Mouse (Mus musculus): ENCODE data around the gene Acsf2. TPM values are rescaled to one million over a fixed set of nuclear protein-coding genes. Genes with fewer than 3 reads are reported as not detected.
A peak's percentile ranks its signal among the peaks of the same experiment; 100 is the strongest.

Acsf2 gene
- polyA plus RNA-seq, 1 experiment from 2014 or later: 2.0 TPM

DNA sequence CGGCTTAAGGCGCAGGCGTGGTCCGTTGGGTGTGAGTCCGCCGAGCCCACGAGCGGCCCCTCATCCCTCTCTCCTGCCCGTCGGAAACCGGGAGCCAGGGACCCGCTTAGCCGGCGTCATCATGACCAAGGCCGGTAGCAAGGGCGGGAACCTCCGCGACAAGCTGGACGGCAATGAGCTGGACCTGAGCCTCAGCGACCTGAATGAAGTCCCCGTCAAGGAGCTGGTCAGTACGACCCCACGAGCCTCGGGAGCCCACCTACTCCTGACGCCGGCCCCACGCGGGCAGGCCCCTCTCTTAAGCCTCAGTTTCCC is 28.2 kb upstream of the Acsf2 start:
- H3K9ac ChIP-seq (replicated peaks; ENCODE audit: low read length): peak overlapping the region; percentile 84
- peak overlapping the region; percentile 95 for H3K4me2 ChIP-seq (ENCODE audit: low read length)
- peaks cover 10% of the 10 kb centered on the region for H3K4me1 ChIP-seq (ENCODE audit: control insufficient read depth, insufficient read depth, low read length)
- WGBS: under 1% methylated on average over 28 of the region's 28 CpGs
- DNase-seq: no peak
- peaks cover 32% of the 10 kb centered on the region for H3K36me3 ChIP-seq (ENCODE audit: control insufficient read depth, insufficient read depth, low read length)
- H3K27me3 ChIP-seq (ENCODE audit: control insufficient read depth, insufficient read depth, low read length): no peaks in the 10 kb centered on the region
- peak overlapping the region; percentile 96 for H3K4me3 ChIP-seq (replicated peaks; ENCODE audit: low read depth, low read length)
- H3K9me3 ChIP-seq (ENCODE audit: control insufficient read depth, low read length): no peaks in the 10 kb centered on the region
- peak overlapping the region; percentile 55; the same call in 1 of the 2 replicates for H3K27ac ChIP-seq (replicated peaks; ENCODE audit: low read depth, low read length)
- ATAC-seq (ENCODE audit: low FRiP score, low TSS enrichment): no peak; the same call in 1 of the 2 replicates

DNA sequence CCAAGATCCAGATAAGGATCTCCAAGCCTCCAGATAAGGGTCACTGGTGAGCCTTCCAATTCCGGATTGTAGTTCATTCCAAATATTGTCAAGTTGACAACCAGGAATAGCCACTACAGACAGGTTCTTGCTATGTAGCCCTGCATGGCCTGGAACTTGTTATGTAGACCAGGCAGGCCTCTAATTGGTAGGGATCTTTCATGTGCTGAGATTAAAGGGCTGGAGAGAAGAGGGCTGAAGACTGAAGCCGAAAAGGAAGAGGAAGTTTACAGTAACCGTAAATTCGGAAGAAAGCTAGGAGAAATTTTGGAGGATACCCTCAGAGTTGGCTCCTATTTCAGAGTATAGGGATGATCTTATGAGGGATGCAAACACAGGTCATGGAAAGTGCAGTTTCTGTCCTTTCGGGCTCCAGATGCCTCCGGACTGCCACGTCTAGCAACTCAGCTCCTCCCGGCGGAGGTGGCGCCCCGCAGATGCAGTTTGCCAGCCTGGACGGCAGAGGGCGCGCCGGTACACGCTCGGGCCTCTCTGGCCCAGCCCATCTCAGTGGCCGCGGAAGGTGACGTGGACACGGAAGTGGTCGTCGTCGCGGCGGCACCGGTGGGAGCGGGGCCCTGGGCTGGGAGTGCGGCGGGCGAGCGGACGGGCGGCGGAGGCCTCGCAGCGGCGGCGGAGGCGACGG is 27.7 kb upstream of the Acsf2 start, which contains the start of gene Lrrc59:
TSS of gene Lrrc59 (plus strand) at position 569 of the 685 bp plus-strand sequence.
- peak within 1 kb of the TSS; percentile 95 for H3K4me2 ChIP-seq (ENCODE audit: low read length)
- H3K36me3 ChIP-seq (ENCODE audit: control insufficient read depth, insufficient read depth, low read length): peaks cover 27% of the 10 kb centered on the region
- peaks cover 10% of the 10 kb centered on the region for H3K4me1 ChIP-seq (ENCODE audit: control insufficient read depth, insufficient read depth, low read length)
- DNase-seq (peak; percentile 96), ATAC-seq (ENCODE audit: low FRiP score, low TSS enrichment) (peak; percentile 89)
- no peaks in the 10 kb centered on the region for H3K9me3 ChIP-seq (ENCODE audit: control insufficient read depth, low read length)
- H3K27me3 ChIP-seq (ENCODE audit: control insufficient read depth, insufficient read depth, low read length): no peaks in the 10 kb centered on the region
- WGBS: 6% methylated on average over 41 of the region's 41 CpGs
- peak within 1 kb of the TSS; percentile 84 for H3K9ac ChIP-seq (replicated peaks; ENCODE audit: low read length)
- H3K4me3 ChIP-seq (replicated peaks; ENCODE audit: low read depth, low read length): peak within 1 kb of the TSS; percentile 96
- H3K27ac ChIP-seq (replicated peaks; ENCODE audit: low read depth, low read length): peak within 1 kb of the TSS; percentile 55; the same call in 1 of the 2 replicates

DNA sequence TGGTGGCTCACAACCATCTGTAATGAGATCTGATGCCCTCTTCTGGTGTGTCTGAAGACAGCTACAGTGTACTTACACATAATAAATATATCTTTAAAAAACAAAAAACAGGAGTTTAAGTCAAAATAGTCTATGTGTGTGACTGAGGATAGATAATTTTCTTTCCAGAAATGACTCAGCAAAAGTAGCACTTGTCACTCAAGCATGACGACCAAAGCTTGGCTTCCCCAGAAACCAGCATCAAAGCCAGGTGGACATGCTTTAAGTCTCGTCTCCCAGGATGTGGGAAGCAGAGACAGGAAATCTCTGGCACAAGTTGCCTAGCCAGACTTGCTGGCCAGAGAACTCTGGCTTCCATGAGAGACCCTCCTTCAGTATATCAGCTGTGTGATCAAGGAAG is 20.5 kb upstream of the Acsf2 start:
- H3K9me3 ChIP-seq (ENCODE audit: control insufficient read depth, low read length): no peaks in the 10 kb centered on the region
- ATAC-seq (ENCODE audit: low FRiP score, low TSS enrichment) (no peak), DNase-seq (no peak)
- H3K27me3 ChIP-seq (ENCODE audit: control insufficient read depth, insufficient read depth, low read length): no peaks in the 10 kb centered on the region
- no peak overlapping the region for H3K4me3 ChIP-seq (replicated peaks; ENCODE audit: low read depth, low read length)
- H3K27ac ChIP-seq (replicated peaks; ENCODE audit: low read depth, low read length): no peak overlapping the region
- 77% methylated on average over 2 of the region's 2 CpGs for WGBS
- H3K36me3 ChIP-seq (ENCODE audit: control insufficient read depth, insufficient read depth, low read length): no peaks in the 10 kb centered on the region
- no peak overlapping the region for H3K9ac ChIP-seq (replicated peaks; ENCODE audit: low read length)
- H3K4me2 ChIP-seq (ENCODE audit: low read length): no peak overlapping the region
- no peaks in the 10 kb centered on the region for H3K4me1 ChIP-seq (ENCODE audit: control insufficient read depth, insufficient read depth, low read length)

DNA sequence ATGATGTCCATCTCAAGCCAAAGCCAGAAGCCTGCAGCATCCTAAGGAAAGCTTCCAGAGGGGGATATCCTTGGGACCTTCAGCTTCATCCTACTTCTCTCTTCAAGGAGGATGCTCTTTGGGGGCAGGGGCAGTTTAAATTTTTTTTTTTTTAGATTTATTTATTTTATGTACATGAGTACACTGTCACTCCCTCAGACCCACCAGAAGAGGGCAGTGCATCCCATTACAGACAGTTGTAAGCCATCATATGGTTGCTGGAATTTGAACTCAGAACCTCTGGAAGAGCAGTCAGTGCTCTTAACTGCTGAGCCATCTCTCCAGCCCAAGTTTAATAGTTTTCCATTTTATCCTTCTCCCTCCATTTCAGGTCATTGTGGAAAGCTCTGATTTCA is 19.8 kb upstream of the Acsf2 start:
- H3K9ac ChIP-seq (replicated peaks; ENCODE audit: low read length): no peak overlapping the region

DNA sequence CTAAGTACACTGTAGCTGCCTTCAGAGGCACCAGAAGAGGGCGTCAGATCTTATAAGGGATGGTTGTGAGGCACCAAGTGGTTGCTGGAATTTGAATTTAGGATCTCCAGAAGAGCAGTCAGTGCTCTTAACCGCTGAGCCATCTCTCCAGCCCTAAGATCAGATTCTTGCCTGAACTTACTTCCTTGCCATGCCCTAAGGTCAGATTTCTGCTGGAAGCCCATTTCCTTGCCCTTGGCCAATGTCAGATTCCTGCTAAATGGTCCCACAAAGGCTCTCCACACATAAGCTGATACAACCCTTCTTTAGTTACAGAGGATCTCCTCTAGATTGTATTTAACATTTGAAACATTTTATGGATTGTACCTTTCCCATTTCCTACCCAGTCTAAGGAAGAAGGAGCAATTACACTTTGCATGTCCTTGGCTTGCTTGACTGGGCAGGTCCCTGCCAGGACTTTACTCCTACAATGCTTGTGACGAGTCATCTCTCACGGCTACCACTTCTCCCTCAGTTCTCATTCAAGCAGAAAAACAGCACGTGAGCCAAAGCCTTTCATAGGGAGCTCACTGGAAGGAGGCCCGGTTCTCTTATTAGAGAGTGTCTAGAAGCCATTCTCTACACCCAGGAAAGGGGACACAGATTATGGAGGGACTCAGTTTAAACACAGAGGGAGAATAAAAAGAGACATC is 19.2 kb upstream of the Acsf2 start:
- H3K9ac ChIP-seq (replicated peaks; ENCODE audit: low read length): no peak overlapping the region
- no peak for DNase-seq
- no peak overlapping the region for H3K4me2 ChIP-seq (ENCODE audit: low read length)
- H3K9me3 ChIP-seq (ENCODE audit: control insufficient read depth, low read length): no peaks in the 10 kb centered on the region
- H3K36me3 ChIP-seq (ENCODE audit: control insufficient read depth, insufficient read depth, low read length): no peaks in the 10 kb centered on the region
- ATAC-seq (ENCODE audit: low FRiP score, low TSS enrichment): no peak
- H3K4me3 ChIP-seq (replicated peaks; ENCODE audit: low read depth, low read length): no peak overlapping the region
- no peaks in the 10 kb centered on the region for H3K4me1 ChIP-seq (ENCODE audit: control insufficient read depth, insufficient read depth, low read length)
- WGBS: 50% methylated on average over 6 of the region's 6 CpGs
- no peak overlapping the region for H3K27ac ChIP-seq (replicated peaks; ENCODE audit: low read depth, low read length)
- H3K27me3 ChIP-seq (ENCODE audit: control insufficient read depth, insufficient read depth, low read length): no peaks in the 10 kb centered on the region

More for the DNA sequence above, 19.8 kb upstream of the Acsf2 start:
- Histone ChIP-seq H3K4me2 (ENCODE audit: low read length) (no peak overlapping the region), H3K9me3 (ENCODE audit: control insufficient read depth, low read length) (no peaks in the 10 kb centered on the region), H3K4me1 (ENCODE audit: control insufficient read depth, insufficient read depth, low read length) (no peaks in the 10 kb centered on the region), H3K27ac (replicated peaks; ENCODE audit: low read depth, low read length) (no peak overlapping the region), H3K36me3 (ENCODE audit: control insufficient read depth, insufficient read depth, low read length) (no peaks in the 10 kb centered on the region), H3K27me3 (ENCODE audit: control insufficient read depth, insufficient read depth, low read length) (no peaks in the 10 kb centered on the region), H3K4me3 (replicated peaks; ENCODE audit: low read depth, low read length) (no peak overlapping the region)
- ATAC-seq (ENCODE audit: low FRiP score, low TSS enrichment): no peak
- no peak for DNase-seq

DNA sequence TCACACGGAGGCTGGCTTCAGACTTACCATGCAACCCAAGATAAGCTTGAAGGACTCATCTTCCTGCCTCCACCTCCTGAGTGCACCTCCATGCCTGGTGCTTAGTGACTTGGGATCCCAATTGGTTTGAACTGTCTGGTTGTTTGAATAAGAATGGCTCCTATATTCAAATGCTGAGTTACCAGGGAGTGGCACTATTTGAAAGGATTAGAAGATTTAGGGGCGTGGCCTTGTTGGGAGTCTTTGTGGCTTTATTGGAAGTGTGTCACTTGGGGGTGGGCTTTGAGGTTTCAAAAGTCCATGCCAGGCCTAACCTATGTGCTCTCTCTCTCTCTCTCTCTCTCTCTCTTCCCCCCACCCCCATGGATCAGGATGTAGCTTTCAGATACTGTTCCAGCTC is 16.0 kb upstream of the Acsf2 start:
- H3K9ac ChIP-seq (replicated peaks; ENCODE audit: low read length): no peak overlapping the region
- no peaks in the 10 kb centered on the region for H3K9me3 ChIP-seq (ENCODE audit: control insufficient read depth, low read length)
- no peak for ATAC-seq (ENCODE audit: low FRiP score, low TSS enrichment)
- DNase-seq: no peak
- H3K4me1 ChIP-seq (ENCODE audit: control insufficient read depth, insufficient read depth, low read length): no peaks in the 10 kb centered on the region
- H3K4me3 ChIP-seq (replicated peaks; ENCODE audit: low read depth, low read length): no peak overlapping the region
- H3K27ac ChIP-seq (replicated peaks; ENCODE audit: low read depth, low read length): no peak overlapping the region
- H3K27me3 ChIP-seq (ENCODE audit: control insufficient read depth, insufficient read depth, low read length): no peaks in the 10 kb centered on the region
- H3K4me2 ChIP-seq (ENCODE audit: low read length): no peak overlapping the region
- H3K36me3 ChIP-seq (ENCODE audit: control insufficient read depth, insufficient read depth, low read length): no peaks in the 10 kb centered on the region
- 94% methylated on average over 2 of the region's 2 CpGs for WGBS

DNA sequence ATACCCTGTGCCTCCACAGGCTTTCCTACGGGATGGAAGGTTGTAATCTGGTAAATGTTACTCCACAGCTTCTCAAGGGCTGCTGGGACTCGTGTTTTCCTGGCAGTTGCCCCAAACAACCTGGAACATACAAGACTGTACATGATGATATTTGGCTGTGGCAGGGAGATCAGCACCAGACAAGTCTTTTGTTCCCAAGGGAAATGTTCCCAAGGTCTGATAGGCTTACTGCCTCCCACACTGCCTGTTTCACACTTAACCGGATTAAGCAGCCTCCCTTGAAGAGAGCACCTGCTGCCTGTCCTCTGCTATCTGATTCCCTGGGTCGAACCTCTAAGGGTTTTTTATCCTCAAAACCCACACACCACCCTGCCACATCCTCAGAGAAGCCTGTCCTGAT is 13.8 kb upstream of the Acsf2 start:
- Histone ChIP-seq H3K4me3 (replicated peaks; ENCODE audit: low read depth, low read length) (no peak overlapping the region), H3K9me3 (ENCODE audit: control insufficient read depth, low read length) (no peaks in the 10 kb centered on the region), H3K27me3 (ENCODE audit: control insufficient read depth, insufficient read depth, low read length) (no peaks in the 10 kb centered on the region), H3K9ac (replicated peaks; ENCODE audit: low read length) (no peak overlapping the region), H3K4me1 (ENCODE audit: control insufficient read depth, insufficient read depth, low read length) (no peaks in the 10 kb centered on the region), H3K27ac (replicated peaks; ENCODE audit: low read depth, low read length) (no peak overlapping the region), H3K4me2 (ENCODE audit: low read length) (no peak overlapping the region), H3K36me3 (ENCODE audit: control insufficient read depth, insufficient read depth, low read length) (no peaks in the 10 kb centered on the region)
- DNase-seq (peak; percentile 69), ATAC-seq (ENCODE audit: low FRiP score, low TSS enrichment) (0 out of 2 replicates have a peak, but pooled peaks have one; percentile 50)
- WGBS: 7% methylated on average over 4 of the region's 4 CpGs

DNA sequence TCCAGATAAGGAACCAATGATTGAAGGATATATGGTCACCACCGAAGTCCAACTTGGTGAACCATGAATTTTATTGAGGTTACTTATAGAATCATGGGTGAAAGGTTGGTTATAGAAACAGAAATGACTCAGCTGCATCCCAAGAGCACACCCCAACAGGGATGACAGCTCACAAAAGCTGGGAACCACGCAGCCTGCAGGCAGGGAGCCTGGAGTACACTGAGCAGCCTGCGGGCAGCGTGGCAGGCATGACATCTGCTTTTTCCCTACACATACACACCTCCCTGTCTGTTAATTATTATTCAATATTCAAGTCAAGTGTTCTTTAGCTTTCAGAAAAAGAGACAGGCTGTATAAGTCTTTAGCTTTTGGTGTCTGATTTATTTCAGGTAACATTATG is 12.9 kb upstream of the Acsf2 start:
- whole genome bisulfite sequencing: 62% methylated on average over 4 of the region's 4 CpGs
- DNase-seq (no peak), ATAC-seq (ENCODE audit: low FRiP score, low TSS enrichment) (no peak)
- H3K9me3 ChIP-seq (ENCODE audit: control insufficient read depth, low read length): no peaks in the 10 kb centered on the region
- no peak overlapping the region for H3K4me3 ChIP-seq (replicated peaks; ENCODE audit: low read depth, low read length)
- no peak overlapping the region for H3K9ac ChIP-seq (replicated peaks; ENCODE audit: low read length)
- H3K4me1 ChIP-seq (ENCODE audit: control insufficient read depth, insufficient read depth, low read length): no peaks in the 10 kb centered on the region
- no peaks in the 10 kb centered on the region for H3K36me3 ChIP-seq (ENCODE audit: control insufficient read depth, insufficient read depth, low read length)
- no peaks in the 10 kb centered on the region for H3K27me3 ChIP-seq (ENCODE audit: control insufficient read depth, insufficient read depth, low read length)
- H3K27ac ChIP-seq (replicated peaks; ENCODE audit: low read depth, low read length): no peak overlapping the region
- H3K4me2 ChIP-seq (ENCODE audit: low read length): no peak overlapping the region
